Mouse (Mus musculus): ENCODE data around the gene Phf23.

- TF ChIP-seq POLR2A (IDR thresholded peaks at IDR 0.05; ENCODE audit: insufficient read depth, low read depth, low read length), result no peak
- no peak for TF ChIP-seq CTCF (IDR thresholded peaks at IDR 0.05; ENCODE audit: insufficient read depth, low read depth, low read length)
These were observed 49.3 kb upstream of the Phf23 start for GRCm38 (mm10) chr11:69945997-69946891.
